Mouse (Mus musculus) cortical plate, adult 2 months (tissue): Measurements from ENCODE around the gene Nod2.

Experiments used
- CTCF ChIP-seq: fragments of 200-500 bp; IDR thresholded peaks from 2 replicates; pipeline ENCODE4 v1.5.1; 2011; ENCODE audit warnings: mild to moderate bottlenecking, control low read depth, low read length; ENCODE audit not compliant: insufficient read depth; ENCODE audit errors: extremely low read depth
- POLR2A ChIP-seq: fragments of 200-500 bp; IDR thresholded peaks from 2 replicates; pipeline ENCODE4 v1.6.1; 2011; ENCODE audit warnings: mild to moderate bottlenecking, low read length, control low read depth; ENCODE audit not compliant: insufficient read depth; ENCODE audit errors: extremely low read depth

DNA sequence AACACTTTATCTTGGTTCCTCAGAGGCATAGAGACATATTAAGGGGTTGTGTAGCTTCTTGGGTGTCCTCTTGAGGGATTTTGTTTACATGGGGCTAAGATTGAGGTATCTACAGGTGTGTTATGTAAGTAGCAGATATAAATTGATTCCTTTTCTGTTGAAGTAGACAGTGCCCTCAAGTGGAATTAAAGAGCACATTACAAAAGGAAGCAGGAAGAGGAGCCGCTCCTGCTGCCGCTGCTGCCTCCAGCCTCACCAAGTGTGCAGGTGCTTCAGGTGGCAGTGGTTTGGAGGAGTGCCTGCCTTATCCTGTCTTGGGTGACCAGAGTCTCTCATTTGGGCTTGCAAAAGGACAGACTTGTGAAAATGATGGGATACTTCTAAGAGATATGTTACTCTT is 54.5 kb downstream of the Nod2 start:
- TF ChIP-seq CTCF: peak; percentile 41; the same call in 1 of the 2 replicates
- TF ChIP-seq POLR2A: no peak
